Mouse (Mus musculus) thymus, postnatal 0 days (tissue): ENCODE results near the gene St3gal5. TPM values are rescaled to one million over a fixed set of nuclear protein-coding genes. Genes with fewer than 3 reads are reported as not detected.

Experiments
- DNase-seq: peaks from one replicate; pipeline ENCODE4 v3.0.0-alpha.2; 2015; ENCODE audit warnings: low spot score
- polyA plus RNA-seq: library from polyadenylated mRNA; unstranded; fragments of >200 nt; fragmentation: Nextera tagmentation; extraction: Ambion mirVana; gene quantifications from 2 replicates; pipeline ENCODE4 v1.2.1, GENCODE M21; 2015

The St3gal5 gene
- polyA plus RNA-seq, 1 experiment from 2014 or later: 2.6 TPM

DNA sequence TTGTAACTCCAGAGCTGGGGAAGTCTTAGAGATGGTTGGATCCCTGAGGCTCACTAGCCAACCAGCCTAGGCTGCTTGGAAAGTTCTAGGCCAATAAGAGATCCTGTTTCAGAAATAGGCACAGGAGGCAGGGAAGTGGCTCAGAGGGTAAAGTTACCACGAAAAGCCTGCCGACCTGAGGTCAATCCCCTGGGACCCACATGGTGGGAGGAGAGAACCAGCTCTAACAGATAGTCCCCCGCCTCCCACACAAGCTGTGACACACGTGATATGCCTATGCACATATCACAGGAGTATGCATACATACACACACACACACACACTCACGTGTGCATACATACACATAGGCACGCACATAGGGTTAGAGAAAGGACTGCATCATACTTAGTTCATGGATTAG is 32.7 kb downstream of the St3gal5 start:
- no peak for DNase-seq

DNA sequence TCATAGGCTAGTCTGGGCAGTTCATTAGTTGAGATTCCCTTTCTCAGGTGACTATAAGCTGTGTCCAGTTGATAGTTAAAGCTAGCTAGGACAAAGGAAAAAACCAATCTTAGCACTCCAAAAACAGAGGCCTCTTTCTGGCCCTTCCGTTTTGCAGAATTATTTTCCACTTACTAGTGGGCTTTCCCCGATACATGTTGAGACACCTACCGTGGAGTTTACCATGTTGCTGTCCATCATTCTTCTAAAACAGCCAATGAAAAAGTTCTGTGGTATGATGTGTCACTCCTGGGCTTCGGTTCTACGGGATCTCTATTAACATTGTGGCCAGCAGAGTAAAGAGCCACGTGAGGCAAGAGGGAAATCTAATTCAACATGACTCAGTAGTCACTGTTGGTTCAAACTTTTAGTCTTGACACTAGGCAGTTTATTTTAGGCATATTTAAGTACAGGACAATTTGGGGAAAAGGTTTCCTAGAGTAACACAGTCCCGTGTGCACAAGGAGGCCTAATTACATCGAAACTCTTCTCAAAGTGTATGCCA is 35.4 kb downstream of the St3gal5 start:
- no peak for DNase-seq

DNA sequence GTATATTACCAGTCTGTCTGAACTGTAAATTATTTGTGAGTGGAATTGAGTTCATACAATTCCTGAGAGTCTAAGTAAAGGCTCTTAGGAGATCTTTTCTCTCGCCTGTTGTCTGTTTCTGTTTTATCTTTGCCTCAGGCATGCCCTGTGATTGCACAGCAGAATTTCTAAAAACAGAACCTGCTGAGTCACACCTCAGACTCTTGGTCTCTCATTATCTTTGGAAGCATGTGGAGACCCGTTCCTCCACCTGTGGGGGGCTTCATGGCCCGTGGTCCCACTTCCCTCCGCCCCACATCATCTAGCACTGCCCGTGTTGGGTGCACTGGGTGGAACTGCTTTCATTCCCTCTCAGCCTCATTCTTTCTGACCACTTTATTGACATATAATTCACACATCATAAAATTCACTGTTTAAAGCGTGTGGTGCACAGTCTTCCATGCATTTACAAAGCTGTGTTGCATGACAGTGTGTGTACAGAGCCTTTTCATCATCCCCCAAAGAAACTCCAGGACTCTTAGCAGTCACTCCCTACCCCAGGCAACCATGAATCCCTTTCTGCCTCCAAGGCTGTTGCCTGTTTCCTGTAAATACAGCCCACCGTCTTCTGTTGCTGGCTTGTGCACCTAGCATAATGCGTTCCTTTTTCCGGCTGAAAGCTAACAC is 37.6 kb downstream of the St3gal5 start:
- DNase-seq: no peak

DNA sequence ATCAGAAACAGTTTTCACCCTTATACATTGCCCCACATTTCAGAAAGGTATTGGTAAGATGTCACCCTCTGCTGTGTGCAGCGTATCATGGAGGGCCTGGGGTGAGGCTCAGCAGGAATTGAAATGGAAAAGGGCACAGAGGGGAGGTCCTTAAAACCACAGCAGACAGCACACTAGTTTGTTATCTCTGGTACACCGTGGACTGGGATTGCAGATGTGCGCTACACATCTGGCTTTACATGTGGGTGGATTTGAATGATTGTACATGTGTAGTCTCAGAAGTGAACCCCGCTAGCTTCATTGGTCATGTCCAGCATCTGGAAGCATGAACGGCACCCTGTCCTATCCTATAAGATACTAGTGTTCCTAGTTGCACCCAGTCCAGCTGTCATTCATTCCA is 38.6 kb downstream of the St3gal5 start:
- DNase-seq: no peak

DNA sequence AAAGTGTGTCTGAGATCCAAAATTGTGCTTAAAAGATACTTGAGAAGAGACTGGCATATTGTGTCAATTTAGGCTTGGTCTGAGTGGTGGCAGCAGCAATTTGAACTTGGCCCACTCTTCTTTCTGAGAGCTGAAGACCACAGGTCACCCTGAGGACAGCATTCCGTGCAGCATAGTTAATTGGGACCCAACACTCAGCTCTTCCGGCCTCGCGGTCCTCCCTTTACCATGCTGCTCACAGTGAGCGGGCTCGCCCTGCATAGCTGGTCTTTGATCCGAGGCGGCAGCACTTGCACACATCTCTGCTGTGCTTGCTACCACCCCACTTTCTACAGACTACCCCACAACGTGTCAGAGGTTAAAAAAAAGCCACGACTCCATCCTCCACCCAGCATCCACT is 39.2 kb downstream of the St3gal5 start:
- no peak for DNase-seq

DNA sequence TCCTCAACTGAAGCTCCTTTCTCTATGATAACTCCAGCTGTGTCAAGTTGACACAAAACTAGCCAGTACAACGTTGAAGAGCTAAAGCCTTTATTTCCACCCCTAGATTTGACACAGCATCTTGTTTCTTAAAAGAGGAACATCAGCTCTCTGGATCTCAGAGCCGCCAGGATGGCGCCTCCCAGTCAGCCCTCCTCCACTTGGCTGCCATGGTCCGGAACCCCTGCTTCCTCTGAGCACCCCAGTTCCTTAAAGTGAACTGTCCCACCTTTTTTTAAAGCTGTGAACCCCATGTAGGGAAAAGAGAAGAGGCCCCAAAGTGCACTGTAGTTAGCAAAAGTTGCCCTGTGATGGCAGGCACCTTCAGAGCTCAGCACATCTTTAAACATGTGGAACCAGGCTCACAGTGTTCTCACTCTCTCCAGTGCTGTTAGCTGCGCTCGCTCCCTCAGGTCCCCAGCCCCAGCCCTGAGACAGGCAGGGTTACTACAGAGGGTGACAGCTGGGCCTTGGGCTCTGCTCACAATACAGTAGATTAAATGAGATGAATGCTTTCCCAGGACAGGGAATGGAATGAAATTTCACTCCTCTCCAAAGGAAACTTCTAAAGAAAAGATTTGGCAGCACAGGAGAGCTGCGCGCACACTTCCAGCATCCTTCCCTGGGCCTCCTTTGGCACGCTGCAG is 42.3 kb downstream of the St3gal5 start:
- no peak for DNase-seq

DNA sequence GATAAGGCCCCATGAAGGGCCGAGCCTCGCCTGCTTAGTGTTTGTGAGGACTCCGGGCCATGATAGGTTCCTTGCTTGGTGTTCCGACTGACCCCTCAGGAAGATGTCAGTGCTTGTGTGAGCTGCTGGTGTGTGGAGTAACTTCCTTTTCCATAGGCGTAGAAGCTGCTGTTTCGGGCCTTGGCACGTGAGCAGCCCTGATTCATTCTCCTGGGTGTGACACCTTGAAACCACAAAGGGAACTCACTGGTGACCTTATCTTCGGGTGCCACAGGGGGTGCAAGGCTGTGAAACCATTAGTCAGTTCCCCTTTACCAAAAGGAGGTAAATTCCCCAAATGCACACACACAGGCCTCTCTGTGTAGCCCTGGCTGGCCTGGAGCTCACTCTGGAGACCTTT is 43.0 kb downstream of the St3gal5 start:
- no peak for DNase-seq

DNA sequence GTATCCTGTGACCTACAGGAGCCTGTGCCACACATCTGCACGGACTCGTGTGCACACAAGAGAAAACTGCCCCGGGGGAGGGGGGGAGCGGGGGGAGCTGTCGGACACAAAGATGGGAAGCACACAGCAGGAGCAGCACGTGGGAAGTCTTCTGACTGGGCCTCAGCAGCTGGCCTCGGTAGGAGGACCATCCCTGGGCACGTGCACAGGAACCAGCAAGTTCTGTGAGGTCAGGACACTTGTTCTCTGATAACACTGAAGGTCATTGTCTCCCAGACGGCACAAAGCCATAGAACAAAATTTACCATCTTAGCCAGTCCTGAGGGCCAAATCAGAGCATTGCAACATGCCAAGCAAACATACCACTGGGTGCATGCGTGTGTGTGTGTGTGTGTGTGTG is 43.8 kb downstream of the St3gal5 start:
- DNase-seq: no peak

DNA sequence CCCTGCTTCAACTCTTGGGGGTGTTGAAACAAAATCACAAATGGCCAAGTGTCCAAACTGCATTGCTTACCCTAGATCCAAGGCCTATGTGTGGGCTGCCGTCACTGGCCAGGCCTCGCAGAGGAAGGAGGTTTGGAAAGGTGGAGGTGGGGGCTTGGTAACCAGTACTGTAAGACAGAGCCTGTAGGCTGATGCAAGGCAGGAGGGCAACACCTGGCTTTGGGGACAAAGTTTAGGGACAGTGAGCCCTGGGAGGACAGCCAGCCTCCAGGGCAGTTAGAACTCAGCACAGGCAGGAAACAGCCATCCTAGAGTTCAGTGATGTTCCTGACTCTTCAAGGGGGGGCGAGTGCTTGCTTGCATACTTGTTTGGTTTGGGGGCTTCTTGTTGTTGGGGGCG is 45.2 kb downstream of the St3gal5 start:
- DNase-seq: no peak

DNA sequence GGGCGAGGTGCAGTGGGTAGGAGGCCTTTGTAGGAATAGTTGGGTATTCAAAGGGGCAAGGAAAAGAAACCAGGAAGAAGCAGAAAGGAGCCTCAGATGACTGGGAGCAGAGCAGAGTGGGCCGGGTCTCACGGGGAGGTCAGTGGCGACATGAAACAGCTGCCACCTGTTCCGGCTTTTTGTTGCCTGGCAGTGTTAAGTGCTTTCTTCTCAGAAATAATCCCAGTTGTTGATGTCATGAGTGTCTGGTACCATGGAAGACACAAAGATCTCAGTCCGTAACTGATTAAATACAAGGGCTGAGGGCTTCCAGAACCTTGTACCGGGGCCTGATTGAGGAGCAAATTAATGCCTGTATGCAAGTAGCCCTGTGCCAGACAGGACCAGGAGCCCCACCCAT is 47.0 kb downstream of the St3gal5 start:
- no peak for DNase-seq

DNA sequence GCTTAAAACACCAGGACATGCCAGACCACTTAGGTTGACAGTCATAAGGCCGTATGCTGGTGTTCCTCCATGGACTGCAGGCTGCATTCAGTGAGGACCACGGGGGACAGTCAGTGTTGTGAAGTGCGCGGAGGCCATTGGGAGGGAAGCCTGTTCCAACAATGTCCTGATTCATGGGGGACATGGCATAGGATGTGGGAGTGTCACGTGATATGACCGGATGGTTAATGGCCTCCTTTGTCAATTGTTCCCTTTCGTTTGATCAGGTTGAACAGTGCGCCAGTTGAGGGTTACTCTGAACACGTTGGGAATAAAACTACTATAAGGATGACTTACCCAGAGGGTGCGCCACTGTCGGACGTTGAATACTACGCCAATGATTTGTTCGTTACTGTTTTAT is 49.4 kb downstream of the St3gal5 start:
- DNase-seq: no peak

DNA sequence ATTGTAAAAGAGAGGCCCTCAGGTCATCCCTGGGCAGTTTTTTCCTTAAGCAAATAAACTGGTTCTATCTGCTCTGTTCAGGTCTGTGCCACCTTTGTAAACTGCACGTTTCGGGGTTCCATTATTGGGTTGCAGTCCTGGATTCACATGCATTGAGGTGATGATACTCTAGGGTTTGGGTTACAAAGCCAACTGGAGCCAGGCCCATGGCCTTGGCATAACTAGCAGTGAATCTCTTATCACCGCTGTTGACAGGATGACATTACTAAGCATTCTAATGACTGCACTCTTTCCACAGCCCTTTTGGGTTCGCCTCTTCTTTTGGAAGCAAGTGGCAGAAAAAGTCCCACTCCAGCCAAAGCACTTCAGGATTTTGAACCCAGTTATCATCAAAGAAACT is 51.3 kb downstream of the St3gal5 start:
- no peak for DNase-seq

DNA sequence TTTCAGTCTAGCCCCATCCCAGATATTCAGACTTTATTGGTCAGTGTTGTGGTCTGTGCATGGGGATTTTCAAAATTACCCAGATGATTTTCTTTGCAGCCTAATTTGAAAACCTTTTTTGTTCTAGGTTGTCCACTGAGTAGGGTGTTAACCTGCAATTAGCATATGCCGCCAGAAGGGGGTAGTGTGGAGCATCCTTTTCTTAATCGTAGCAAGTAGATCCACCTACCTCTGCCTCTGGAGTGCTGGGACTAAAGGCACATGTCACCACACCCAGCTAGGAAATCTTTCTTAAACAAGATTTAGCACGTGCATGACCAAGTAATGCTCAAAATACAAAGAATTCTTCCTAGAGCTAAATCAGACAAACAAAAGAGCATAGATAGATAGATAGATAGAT is 52.4 kb downstream of the St3gal5 start:
- no peak for DNase-seq

DNA sequence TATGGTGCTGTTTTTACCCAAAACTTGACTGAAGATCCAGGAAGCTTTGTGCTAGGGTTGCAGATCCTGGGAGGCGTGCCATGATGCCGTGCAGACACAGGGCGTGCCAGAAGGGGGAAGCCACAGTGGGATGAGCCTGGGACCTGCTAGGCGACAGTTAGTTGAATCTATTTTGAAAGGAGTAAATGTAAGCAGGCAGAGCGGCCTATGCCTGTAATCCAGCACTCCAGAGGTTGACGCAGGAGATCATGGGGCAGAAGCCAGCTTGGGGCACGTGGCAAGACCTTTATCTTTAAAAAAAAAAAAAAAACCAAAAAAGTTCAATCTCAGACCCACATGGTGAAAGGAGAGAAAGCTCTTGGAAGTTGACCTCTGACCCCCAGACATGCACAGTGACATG is 55.3 kb downstream of the St3gal5 start:
- DNase-seq: no peak

DNA sequence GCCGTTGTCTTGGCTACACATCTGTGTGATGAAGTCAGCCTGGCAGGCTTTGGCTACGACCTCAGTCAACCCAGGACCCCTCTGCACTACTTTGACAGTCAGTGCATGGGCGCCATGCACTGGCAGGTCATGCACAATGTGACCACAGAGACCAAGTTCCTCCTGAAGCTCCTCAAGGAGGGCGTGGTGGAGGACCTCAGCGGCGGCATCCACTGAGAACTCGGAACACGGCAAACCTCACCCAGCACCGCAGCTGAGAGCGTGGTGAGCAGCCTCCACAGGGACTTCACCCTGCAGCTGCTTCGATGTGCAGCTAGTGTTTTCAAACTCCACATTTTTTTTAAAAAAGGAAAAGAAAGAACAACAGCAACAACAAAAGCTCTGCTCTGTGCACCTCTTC is 56.1 kb downstream of the St3gal5 start:
- DNase-seq: peak; percentile 55

DNA sequence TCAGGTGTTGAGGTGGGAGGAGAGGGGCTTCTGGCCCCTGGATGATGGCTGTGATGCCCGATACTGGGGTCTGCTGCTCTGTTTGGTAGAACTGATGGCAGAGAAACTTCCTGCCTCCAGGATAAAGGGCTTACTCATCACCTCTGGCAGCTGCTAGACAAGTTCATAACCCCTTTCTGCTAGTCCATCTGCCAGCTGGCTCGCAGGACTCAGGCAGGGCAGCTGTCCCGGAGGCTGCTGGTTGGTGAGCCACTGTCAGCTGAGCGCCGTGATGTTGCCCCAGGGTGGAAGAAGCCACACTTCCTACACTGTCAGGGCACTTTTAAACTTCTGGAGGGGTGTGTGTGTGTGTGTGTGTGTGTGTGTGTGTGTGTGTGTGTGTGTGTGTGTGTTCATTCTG is 56.6 kb downstream of the St3gal5 start:
- peak; percentile 45 for DNase-seq

DNA sequence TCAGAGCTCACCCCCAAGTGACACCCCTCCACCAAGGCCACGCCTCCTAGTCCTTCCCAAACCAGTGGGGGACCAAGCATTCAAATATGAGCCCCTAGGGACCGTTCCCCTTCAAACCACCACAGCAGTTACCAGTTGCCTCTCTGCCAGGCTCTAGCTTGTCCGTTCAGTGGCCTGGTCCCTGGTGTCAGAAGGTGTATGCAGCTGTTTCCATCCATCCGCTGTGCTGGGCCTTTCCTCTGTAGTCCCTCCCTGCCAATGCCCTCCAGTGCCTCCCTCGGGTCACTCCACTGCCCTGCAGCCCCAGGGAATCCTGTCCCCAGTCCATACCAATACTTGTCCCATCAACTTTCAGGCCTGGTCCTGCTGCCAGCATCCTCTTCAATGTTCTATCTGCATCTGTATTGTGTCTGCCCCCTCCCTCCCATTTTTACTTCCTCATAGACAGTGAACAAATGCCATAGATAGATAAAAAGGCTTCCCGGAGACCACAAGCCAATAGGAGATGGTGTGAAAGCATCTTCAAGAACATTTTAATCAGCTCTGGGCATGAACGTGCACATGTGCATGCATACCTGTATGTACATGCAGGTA is 57.6 kb downstream of the St3gal5 start:
- DNase-seq: no peak

DNA sequence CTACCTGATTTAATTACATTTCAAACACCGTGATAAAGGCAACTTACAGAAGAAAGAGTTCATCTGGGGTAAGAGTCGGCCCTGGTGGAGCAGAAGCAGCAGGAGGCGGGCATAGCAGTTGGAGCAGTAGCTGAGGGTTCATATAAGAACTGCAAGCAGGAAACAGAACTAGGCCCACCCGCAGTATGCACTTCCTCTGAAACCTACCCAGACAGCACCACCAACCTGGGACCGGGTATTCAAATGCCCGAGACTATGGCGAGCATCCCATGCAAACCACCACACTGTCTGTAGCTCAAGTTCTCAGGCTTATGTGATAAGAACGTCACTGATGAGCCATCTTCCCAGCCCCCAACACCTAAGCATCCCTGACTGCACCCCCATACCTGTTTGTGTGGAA is 58.3 kb downstream of the St3gal5 start:
- no peak for DNase-seq

DNA sequence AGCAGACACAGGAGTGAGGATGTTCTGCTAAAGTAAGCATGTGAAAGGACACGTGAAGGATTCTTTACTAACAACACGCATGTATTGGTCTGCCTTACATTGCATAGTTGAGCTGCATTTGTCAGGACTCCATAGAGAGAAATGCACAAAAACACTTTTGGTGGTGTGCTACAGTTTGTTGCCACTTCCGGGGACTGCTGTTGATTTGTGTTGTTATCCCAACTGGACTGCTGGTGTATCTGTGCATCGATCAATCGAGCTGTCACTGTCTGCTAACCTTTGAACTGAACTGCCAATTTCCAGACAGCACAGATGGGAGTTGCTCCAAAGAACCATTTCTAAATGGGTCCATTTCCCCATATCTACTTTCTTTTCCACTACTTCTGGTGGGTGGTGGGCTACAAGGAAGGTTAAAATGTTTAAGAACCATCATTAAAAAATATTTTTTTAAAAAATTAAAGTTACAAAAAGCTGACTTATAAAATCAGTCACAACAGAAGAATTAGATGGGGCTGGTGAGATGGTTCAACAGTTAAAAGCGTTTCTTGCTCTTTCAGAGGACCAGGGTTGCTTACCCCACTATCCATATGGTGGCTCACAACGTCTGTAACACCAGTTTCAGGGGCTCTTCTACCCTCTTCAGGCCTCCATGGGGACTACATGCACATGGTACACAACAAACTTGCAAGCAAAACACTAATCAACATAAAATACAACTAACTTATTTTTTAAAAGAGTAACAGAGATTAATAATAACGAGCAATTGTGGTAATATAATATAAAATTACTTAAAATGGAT is 61.8 kb downstream of the St3gal5 start:
- no peak for DNase-seq

DNA sequence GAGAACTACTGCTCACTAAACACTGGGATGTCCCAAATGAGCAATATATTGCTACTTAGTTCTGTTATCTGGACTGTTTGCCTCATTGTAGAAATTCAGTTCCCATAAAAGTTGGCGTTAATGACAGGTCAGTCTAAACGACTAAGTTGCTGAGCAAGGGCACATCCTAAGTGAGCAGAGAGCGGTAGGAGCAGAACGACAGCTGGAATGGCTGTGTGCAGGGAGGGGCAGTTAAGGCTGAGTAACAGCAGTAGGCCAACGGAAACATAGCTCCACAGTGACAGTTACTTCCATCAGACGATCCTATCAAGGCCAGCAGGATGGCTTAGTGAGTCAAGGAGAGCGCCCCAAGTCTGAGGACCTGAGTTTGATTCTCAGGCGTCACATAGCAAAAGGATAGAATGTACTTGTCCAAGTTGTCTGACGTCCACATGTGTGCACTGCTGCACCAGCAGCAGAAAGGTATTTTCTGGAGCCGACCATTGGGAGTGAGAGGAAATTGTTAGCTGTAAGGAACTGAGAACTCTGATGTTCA is 62.5 kb downstream of the St3gal5 start:
- DNase-seq: no peak

DNA sequence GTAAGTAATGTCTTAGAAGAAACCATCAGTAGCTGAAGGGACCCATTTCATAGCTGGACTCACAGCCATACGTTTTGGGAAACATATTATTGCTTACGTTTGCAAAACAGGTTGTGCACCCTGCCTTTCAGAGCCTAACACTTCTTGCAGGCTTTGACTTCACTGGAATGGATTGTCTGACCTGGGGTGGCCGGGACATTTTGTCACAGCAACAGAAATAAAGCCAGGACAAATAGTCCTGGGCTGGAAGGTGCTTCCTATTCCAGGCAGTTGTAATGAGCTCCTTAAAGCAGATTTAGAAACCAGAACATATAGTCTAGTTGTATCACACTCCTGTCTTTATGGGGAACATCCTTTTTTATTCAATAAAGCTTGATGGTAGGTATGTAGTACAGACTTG is 63.6 kb downstream of the St3gal5 start:
- no peak for DNase-seq

DNA sequence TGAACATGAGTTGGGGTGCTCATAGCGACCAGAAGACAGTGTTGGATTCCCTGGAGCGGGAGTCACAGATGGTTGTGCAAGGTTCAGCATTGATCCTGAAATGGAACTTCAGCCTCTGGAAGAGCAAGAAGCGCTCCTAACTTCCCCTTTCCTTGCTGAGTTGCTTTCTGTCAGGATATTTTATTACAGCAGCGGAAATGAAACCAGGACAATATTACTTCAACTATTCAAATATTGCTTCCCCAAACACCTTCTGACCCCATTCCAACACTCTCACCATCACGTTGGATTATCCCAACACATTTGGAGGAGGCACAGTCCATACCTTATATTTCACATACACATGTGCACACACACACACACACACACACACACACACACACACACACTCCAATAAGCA is 64.4 kb downstream of the St3gal5 start:
- no peak for DNase-seq
